Mouse (Mus musculus): ENCODE results near the gene Klk1b24.
"Not testable (repeated sequence)": the region's sequence is repeated elsewhere in the genome, so short reads cannot be mapped to it uniquely, and the experiment has no call there.

DNA sequence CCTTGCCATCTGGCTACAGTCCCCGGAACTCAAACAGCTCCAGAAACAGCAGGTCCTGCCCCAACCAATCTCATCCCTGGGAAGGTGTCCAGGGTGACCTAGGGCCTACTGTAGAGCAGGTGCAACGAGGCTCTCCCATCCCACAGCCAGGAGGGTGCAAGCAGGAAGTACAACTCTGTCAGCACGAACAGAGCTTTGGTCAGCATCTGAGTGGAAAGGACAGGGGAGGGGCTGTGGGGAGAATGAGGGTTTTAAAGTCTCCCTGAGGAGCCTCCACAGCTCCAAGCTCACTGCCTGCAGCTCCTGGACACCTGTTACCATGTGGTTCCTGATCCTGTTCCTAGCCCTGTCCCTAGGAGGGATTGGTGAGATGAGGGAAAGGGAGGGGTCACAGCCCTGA, 19.1 kb downstream of the Klk1b24 start, which contains the start of gene Klk1b4:
- not testable (repeated sequence) for TF ChIP-seq CTCF (IDR thresholded peaks at IDR 0.05; ENCODE audit: low read depth); EP300 (optimal IDR thresholded peaks at IDR 0.05)

Data from stomach, postnatal 0 days (tissue).